Mouse (Mus musculus): Measurements from ENCODE around the gene Mpzl3.
"Not testable (repeated sequence)": the region's sequence is repeated elsewhere in the genome, so short reads cannot be mapped to it uniquely, and the experiment has no call there.

Mpzl3 gene

GRCm38 (mm10) chr9:45055082-45055713, at the start of gene Mpzl3:
Gene Mpzl3 (plus strand): TSS chr9:45055186.
- peak; percentile 94 to 97 for DNase-seq

- DNase-seq: no peak
These were observed 47.6 kb upstream of the Mpzl3 start for GRCm38 (mm10) chr9:45007404-45007803.

GRCm38 (mm10) chr9:45008342-45008741, 46.6 kb upstream of the Mpzl3 start:
- no peak for DNase-seq

- DNase-seq: no peak
These were observed 45.6 kb upstream of the Mpzl3 start, which contains the start of gene Cd3e for GRCm38 (mm10) chr9:45009180-45010078. Gene Cd3e (minus strand): TSS chr9:45009627.

- no peak for DNase-seq
These were observed 44.5 kb upstream of the Mpzl3 start for GRCm38 (mm10) chr9:45010461-45010860.

- no peak for DNase-seq
These were observed 43.7 kb upstream of the Mpzl3 start for GRCm38 (mm10) chr9:45011291-45011690.

- no peak for DNase-seq
These were observed 40.1 kb upstream of the Mpzl3 start for GRCm38 (mm10) chr9:45014879-45015278.

- no peak for DNase-seq
These were observed 39.1 kb upstream of the Mpzl3 start for GRCm38 (mm10) chr9:45015841-45016240.

- no peak for DNase-seq
These were observed 37.0 kb upstream of the Mpzl3 start for GRCm38 (mm10) chr9:45018031-45018430.

GRCm38 (mm10) chr9:45022800-45023199, 32.2 kb upstream of the Mpzl3 start:
- DNase-seq: peak; percentile 81 to 84

- no peak for DNase-seq
These were observed 31.3 kb upstream of the Mpzl3 start for GRCm38 (mm10) chr9:45023638-45024037.

GRCm38 (mm10) chr9:45024187-45024586, 30.8 kb upstream of the Mpzl3 start:
- no peak for DNase-seq

GRCm38 (mm10) chr9:45027376-45027775, 27.6 kb upstream of the Mpzl3 start:
- DNase-seq: no peak

- no peak for DNase-seq
These were observed 24.6 kb upstream of the Mpzl3 start for GRCm38 (mm10) chr9:45030341-45030740.

- DNase-seq: no peak
These were observed 22.7 kb upstream of the Mpzl3 start for GRCm38 (mm10) chr9:45032261-45032660.

GRCm38 (mm10) chr9:45034526-45034925, 20.5 kb upstream of the Mpzl3 start:
- no peak for DNase-seq

GRCm38 (mm10) chr9:45037803-45038202, 17.2 kb upstream of the Mpzl3 start:
- DNase-seq: not testable (repeated sequence)

GRCm38 (mm10) chr9:45039499-45039898, 15.5 kb upstream of the Mpzl3 start, which contains the start of gene Mpzl2:
Gene Mpzl2 (plus strand): TSS chr9:45039799.
- DNase-seq: no peak

- no peak for DNase-seq
These were observed 14.7 kb upstream of the Mpzl3 start for GRCm38 (mm10) chr9:45040066-45040845.

GRCm38 (mm10) chr9:45041131-45041838, 13.7 kb upstream of the Mpzl3 start:
- DNase-seq: no peak

- no peak for DNase-seq
These were observed 12.8 kb upstream of the Mpzl3 start for GRCm38 (mm10) chr9:45042056-45042720.

- DNase-seq: no peak
These were observed 12.0 kb upstream of the Mpzl3 start for GRCm38 (mm10) chr9:45042947-45043346.
